Mouse (Mus musculus) lung, postnatal 25 days (tissue): ENCODE measurements at regions not wholly inside any gene's neighbourhood (a gene's known extent, or its start where the extent isn't known, plus 50 kb on each side); places are given as distances from the start of the nearest gene placed in this dataset.
A peak's percentile ranks its signal among the peaks of the same experiment; 100 is the strongest.

ENCODE experiments used
- DNase-seq: peaks from one replicate; pipeline ENCODE4 v3.0.0; 2022; ENCODE audit warnings: low spot score

DNA sequence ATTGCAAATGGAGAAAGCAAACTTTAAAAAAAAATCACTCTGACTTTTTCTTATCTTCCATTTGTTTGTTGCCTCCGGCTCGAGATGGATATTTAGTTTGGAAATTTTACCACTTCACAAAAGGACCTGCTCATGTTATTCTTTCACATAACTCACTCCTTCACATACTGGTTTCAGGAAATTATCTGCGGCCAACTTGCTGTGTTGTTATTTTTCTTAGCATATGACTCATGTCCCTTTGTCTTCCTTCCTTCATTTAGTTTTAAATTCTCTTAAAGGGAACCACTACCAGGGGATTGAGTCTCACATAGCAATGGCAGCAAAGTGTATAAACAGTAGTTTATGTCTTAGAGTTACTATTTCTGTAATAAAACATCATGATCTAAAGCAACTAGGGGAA is 217.8 kb downstream of the Ahr start:
- DNase-seq, result peak; percentile 24

DNA sequence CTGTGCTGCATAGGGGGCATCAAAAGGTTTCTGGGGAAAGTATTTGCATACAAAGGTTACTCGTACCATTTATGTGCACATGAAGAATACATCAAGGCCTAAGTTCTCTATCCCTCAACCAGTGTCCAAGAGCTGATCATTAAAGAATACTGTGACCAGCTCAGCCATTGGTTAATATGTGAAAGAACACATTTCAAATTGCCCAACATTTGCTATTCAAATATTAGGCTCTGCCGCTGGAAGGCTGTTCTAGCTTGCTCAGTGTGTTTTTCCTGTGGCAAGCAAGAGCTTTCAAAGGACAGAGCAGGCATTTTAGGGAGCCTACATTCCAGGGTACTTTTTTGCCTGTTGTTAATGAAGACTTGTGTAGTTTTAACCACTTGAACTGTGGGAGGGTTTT is 220.8 kb downstream of the Ahr start:
- DNase-seq, result no peak

DNA sequence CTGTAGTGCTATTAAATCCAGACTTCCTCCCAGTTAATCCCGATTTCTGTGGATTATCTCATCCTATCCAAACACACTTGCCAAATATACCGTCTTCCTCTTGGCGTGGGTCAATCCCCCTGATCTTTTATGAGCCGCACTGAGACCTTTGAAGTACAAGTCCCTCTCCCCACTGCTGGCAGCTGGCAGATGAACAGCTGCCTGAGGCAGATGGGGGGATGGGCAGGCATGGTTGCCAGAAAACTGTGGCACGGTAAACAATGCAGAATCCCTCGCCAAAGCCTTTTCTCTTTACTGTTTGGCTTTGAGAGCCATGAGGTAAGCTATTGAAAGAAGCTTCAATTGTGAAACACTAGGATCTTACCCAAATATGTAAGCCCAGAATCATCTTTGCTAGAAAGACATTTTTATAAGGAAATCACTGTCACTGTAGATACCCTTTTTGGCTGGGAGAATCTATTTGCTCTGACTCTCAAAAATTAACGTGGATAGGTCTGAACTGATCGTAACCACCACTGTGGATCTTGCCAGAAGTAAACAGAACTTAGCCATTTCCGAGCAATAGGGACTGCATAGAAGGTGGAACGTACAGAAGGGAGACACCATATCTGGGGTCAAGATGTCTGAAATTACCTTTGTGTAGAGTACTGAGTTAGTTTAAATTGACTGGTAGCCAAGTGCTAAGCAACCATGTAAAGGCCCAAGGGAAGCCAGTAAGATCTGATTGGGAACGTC is 221.5 kb downstream of the Ahr start:
- no peak for DNase-seq

DNA sequence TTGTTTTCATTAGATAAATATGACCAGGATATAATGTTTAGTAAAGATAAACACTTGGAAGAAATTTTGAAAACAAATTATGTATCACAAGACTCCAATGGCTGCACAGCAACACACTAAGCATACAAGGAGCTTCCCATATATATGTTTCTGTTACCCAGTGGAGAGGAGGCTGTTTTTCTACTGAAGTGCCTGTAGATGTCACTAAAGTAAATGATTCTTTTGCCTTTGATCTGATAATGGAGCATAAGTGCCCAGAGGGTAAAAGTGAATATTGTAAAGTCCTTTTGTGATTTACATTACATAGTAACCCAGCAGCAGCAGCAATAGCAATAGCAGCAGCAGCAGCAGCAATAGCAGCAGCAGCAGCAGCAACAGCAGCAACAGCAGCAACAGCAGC is 226.3 kb downstream of the Ahr start:
- no peak for DNase-seq

DNA sequence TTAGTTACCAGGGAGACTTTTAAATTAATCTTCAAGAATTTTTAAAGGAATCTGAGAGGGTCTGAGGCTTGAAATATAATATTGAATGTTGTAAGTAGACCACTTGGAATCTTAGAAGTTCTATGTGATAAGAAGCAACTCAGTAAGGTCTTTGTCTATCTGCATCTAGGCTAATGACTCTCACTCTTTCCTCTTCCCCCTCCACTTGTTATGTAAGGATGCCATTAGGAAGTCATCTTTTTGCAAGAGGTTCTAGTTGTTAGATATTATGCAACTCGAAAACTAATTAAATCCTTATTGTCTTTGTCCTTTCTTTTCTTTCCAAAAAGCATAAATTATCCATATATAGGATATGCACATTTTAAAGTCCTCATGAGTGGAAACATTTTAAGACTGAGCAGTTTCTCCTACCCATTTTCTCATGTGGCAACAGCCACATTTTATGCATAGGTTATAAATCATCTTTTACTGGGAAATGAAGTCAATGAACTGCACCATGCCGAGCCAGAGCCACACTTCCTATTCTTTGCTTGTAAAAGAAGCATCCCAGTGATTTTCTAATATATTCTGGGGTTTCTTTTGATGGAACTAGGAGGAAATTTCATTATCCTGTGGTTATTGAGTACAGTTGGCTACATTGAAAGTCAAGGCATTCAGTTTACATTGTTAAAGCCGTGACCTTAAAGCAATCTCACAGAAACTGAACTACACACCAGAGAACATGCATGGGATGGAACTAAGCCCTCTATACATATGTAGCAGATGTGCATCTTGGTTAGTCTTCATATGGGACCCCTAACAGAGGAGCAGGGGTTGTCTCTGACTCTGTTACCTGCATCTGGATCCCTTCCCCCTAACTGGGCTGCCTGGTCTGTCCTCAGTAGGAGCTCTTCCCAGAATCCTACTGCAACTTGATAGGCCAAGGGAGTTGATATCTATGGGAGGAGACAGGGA is 230.8 kb downstream of the Ahr start:
- DNase-seq, result no peak

DNA sequence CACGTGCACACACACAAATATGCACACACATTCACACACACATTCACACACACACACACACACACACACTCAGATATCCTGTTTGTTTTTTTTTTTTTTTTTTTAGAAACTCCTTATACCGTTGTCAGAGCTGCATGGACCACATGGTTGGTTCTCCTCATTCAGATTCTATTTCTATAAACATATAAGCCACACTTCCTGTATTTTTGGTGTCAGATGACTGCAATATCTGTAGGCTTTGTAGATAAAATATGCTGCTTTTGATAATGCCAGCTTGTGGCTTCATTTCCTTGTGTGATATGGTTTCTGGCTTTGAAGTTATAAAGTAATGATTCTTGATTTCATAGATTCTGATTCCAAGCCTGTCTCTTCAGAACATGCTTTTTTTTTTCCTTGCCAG is 231.7 kb downstream of the Ahr start:
- DNase-seq, result no peak

DNA sequence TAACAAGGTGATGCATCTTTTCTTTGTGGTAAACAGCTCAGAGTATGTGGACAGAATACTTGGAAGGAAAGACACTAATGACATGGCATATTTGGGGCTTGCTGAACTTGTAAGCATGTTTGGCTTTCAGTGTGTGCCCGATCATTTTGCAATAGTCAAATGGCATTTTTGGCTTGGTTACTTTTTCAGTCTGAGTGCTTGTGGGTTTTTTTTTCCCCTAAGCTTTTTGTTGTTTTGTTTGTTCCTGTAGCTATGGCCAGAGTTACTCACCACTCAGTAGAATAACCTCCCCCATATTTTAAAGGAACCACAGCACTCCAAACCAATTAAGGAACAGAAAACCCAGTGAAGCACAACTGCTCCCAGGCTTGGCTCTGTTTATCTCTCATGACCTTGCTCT is 240.2 kb downstream of the Ahr start:
- peak; percentile 80 for DNase-seq

DNA sequence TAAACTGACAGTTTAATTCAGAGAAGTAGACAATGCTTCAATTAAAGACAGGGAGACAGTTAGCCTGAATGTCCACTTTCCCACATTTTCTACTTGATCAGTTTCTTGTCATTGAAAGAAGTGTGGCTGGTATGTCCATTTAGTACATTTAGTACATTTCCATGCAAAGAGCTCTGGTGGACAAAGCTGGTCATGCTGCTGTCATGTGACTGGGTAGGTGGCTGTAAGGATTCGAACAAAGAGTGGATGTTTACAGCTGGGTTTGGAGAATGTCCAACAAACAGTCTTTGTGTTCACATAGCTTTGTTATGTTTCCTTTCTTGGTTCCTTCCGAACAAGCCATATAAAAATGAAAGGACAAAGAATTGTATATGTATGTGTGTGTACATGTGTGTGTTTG is 241.3 kb downstream of the Ahr start:
- peak; percentile 58 for DNase-seq

DNA sequence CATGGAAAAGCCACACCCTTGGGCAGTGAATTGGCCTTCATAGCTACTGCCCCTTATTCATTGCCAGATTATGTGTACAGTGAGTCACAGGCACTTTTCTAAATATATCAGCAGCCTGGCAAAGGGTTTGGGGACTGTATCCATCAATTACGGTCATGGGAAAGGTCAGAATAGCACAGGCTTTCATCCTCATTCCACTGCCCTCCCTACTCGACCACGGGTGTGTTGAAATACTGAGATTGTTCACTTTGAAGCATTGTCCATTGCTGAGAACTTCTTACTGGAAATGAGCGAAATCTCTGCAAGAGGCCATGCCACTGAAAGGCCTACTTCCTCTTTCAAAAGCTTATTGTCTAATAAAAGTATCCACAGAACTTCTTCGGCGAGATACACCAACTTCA is 242.9 kb downstream of the Ahr start:
- DNase-seq, result peak; percentile 72

DNA sequence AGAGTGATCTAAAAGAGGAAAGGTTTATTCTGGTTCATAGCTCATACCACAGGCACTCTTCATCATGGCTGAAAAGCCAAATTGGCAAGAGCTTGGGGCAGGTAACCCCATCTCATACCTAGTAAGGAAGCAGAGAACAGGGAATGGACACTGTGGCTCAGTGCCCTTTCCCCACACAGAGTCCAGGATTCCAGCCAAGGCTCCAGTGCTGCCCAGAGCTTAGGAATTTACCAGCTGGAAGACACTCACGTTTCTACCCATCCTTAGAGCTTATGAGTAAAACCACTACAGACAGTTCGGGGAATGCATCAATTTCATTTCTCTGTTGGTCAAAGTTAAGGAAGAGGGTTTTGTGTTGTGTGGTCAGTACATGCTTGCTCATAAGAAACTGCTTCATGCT is 241.0 kb downstream of the Snx13 start:
- no peak for DNase-seq

DNA sequence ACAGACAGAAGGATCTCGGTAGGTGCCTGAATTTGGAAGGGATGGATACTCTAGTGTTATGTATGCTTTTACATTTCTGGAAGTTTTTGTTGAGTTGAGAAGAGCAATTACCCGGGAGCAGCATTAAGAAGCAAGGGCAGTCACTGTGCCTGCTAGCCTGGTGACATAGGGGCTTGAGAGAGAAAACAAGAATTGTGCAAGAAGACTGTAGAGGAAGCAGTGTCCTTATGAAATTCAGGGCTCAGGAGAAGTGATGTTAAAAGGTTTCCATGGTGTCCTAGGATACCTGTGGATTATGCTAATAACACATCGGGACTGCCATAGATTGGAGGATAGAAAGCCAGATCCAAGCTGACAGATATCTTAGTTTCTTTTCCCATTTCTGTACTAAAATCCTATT is 240.6 kb downstream of the Snx13 start:
- DNase-seq, result no peak

DNA sequence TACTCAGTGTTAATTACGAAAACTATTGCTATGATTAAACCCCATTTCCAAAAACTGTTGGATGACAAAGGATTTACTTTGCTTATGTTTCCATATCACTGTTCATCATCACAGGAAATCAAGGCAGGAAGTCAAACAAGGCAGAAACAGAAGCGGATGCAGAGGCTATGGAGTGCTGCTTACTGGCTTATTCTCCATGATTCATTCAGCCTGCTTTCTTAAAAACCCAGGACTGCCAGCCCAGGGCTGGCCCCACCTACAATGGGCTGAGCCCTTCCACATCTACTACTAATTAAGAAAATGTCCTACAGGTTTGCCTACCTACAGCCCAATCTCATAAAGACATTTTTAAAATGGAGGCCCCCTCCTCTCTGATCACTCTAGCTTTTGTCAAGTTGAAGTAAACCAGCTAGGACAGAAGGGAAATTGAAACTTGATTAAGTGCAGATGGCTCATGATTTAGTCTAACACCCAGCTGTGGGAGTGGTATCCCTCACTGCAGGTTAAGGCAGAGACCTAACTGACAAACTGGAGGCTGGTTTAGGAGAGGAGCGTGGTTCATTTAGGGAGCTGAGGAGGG is 240.1 kb downstream of the Snx13 start:
- no peak for DNase-seq

DNA sequence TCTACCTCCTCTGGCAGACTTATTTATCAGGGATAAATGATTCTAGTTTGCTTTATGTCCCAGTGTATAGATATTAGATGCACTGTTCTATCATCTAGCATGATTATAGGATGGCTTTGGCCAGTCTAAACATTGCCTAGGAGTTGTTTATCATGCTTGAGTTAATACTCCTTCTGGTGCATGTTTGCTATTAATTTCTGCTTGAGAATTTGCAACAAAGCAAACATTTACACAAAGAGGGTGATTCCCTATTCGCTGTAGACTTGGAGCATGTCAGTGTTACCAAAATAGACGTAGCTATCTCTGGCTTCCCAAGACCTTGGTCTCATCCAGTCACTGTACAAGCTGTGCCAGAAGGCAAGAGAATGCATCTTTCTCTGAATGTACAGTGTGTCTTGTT is 237.4 kb downstream of the Snx13 start:
- peak; percentile 40 for DNase-seq

DNA sequence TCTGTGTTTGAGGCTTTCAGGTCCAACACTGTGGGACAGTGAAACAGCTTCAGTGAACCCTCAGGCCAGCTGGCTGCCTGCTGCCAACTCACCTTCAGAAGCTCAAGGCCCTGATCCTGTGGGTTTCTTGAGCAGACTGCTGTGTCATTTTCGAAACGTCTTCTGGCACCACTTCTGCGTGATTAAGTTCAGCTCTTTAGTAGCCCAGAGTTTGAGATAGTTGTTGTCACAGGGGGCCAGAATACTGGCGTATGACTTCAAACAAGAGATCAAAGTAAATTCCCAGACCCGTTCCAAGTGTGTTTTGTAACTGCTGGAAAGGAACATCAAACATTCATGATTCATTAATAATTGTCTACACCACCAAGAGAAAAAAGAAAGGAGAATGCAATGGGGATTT is 236.9 kb downstream of the Snx13 start:
- DNase-seq, result peak; percentile 62

DNA sequence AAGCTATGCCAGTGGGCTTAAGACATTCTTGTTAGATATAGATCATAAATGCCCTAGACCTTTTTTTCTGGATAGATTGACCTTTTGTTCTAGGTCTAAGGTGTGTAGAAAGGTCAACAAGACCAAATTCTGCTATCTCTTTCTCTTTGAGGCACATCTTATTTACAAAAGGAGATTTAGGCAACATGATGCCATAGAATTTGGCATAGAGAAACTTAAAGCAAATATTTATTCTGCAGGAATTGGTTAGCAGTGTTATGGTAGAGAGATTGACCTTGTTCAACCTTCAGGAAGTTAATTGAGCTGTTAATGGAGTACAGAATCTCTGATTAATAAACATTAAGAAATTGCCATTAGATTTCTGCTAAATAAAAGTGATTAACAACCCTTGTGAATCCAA is 236.4 kb downstream of the Snx13 start:
- DNase-seq, result no peak

DNA sequence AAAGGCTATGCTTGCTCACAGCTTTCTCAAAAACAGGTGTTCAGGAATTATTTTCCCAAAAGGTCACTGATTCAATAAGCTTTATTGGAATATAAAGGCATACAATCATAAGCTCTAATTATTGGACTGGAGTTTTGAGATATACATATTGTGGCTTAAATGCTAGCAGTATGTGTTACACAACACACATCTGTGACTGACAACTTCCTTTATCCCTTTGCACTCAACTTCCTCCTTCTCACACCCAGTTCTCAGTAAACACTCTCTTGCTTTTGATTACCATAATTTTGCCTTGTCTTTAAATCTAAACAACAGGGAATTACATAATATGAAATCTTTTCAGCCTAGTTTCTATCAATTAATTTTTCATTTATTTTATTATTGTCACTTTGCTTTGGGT is 222.5 kb downstream of the Snx13 start:
- no peak for DNase-seq

DNA sequence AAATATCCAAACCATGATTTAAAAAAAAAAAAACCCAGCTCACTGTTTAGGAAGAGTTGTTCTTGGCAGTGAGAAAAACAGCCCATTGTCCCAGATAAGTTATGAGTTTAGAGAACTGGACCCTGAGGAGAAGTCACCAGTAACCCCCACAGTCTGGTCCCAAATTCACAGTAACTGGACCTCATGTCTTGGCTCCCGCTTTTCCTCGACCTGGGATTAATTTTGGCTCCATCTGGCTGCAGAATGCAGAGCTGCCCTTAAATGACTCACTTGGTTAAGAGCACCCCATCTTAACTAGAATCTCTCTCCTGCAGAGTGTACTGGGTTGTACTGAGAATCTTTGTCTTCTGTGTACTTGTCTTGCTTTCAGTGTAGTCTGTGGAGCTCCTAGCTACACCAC is 221.0 kb downstream of the Snx13 start:
- DNase-seq, result no peak

DNA sequence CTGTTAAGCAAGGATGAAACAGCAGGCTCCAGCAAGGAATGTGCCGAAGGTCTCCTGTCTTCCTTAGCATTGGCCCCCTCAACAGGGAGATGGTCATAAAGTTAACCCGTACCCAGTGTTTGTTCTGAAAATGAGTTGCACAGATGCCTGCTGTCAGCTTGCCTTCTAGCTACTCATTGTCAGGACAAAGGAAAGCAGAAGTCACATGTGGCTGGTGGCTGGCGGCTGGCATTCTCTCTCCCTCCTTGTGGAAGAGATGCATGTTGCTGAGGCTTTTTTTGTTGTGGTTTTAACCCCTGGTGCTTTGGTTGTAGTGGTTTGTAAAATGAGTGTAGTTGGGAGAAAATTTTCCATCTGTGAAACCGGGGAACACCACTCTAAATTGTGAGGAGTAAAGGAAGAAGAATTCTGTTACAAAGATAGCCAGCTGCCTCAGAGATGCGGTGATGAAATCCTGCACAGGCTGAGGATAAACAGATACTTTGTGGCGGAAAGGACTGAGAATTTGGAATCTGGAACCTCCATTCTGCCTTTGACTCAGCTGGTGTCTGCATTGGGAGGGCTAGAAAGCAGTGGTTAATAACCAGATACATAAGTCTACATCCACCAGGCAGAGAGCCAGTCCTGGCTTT is 220.2 kb downstream of the Snx13 start:
- DNase-seq, result no peak

DNA sequence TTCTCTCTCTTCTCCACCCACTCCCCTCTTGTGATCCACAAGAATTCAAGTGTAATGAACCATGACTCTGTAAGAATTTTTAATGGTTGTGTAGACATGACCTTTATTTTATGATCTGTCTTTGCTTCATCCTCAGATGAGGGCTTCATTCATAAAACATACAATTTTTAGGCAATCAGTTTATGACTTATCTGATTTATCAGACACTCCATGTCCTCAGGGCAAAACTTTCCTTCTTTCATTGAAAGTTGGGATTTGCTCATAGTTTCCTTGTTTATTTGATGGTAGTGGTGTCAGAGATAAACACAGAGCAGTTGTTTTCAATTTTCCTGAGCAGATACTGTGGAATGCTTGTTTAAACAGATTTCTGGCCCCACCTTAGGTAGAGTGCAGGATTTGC is 212.8 kb downstream of the Snx13 start:
- no peak for DNase-seq

DNA sequence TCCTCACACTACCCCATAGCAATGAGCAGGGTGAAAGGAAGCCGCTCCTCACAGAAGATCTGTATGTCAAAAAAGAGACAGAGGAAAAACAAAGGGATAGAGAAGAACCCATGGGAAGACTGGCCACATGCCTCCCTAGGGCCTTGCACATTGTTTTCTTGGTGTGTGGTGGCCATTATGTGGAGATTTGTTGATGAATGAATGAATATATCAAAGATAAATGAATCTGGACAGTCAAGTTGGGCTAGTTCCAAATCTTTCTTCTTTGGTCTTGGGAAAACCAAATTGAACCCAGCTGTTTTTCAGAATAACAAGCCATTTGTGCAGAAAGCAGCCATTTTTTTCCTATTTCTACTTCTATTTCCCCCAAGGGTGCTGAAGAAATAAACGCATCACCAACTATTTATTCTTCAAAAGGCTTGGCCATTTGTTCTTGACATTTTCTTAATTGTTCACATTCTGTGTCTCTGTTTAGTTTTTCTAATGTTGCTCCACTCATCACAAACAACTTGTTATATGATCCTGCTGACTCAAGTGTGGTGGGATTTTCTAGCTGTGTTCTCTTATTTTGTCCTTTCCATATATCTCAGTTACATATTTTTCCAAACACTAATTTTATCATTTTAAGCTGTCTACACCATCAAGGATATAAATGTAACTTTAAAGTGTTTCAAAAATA is 208.9 kb downstream of the Snx13 start:
- no peak for DNase-seq

DNA sequence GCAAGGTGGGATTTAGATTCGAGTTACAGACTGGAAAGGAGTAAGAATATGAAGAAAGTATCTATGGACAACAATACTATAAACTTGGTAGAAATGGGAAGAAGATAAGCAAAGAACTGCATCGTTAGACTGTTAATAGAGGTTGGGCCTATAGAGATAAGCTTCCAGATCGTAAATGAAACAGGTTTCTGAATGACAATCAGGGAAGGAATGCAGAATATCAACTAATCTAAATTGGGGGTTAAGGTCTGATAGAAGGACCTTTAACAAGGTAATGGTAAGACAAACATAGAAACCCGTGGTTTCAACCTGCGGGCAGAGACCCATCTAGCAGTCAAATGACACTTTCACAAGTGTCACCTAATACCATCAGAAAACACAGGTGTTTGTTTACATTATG is 201.5 kb downstream of the Snx13 start:
- no peak for DNase-seq
